Mouse (Mus musculus): Measurements from ENCODE around the gene Dbndd1. TPM values are rescaled to one million over a fixed set of nuclear protein-coding genes. Genes with fewer than 3 reads are reported as not detected.

The Dbndd1 gene
- not detected in 2 replicates for polyA plus RNA-seq (2012; ENCODE audit: low replicate concordance)

DNA sequence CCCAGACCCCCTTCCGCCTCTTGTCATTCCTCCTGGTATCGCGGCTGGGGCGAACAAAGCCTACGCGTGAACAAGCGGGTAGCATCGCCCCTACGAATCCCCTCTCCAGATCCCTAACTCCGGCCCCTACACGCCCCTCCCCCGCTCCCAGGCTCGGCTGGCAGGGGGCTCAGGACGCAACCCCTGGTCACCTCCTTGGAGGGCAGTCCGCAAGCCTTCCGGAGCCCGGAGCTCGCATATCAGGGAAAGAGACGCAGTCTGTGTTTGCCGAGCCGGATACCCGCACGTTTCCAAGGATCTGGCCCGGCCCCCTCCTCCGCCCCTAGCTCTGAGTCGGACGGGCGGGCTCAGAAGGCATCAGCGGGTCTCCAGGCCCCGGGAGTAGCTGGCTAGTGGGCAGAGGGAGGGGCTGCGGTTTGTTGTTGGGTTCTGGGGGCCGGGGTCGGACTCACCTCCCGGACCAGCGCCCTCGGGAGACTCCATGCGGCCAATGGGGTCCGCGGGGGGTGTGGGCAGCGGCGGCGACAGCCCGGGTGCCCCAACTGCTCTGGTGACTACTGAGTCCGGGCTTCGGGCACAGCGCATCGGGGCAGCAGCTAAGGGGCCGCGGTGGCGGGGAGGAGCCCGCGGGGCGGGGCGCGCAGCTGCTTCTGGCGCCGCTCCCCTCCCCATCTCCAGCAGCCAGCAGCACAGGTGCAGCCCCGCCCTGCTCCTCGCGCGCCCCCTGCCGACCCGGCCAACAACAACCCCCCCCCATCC is at the start of gene Dbndd1:
Gene Dbndd1, minus strand, starts transcription at position 683 of the 759 bp plus-strand sequence.

DNA sequence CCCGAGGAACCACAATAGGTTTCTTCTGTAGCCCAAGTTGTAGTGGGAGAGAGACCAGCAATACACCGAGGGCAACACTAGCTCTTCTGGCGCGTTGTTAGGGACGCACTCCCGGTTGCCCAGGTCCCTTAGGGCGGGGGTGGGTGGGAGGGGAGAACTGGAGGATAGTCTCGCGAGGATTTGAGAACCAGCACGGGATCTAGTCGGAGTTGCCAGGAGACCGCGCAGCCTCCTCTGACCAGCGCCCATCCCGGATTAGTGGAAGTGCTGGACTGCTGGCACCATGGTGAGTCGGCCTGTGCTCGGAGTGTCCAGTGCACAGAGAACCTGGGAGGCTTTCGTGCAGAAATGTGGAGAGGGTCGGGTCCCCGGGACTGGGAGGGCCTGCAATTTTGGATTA is 3.4 kb upstream of the Dbndd1 start, which contains the start of gene Gas8:
Gene Gas8, plus strand, starts transcription at position 168 of the 400 bp plus-strand sequence.

DNA sequence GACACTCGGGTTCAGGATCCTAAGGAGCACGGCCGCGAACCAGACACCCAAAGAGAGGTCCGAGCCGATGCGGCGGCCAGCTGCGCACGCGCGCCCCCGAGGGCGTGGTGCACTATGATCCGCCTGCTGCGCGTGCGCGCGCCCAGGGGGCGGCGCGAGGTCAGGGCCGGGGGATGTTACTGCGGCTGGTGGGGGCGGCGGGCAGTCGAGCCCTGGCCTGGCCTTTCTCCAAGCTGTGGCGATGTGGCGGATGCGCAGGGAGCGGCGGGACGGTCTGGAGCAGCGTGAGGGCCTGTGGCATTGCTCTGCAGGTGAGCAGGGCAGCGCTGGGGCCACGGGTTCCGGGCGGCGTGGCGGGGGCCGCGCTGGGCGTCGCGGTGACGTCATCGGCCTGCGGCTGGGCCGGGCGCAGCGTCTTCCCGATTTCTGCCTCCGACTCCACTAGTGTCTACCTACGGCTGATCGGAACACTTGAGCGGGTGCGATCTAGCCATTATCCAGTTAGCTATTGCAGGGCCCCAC is 37.5 kb downstream of the Dbndd1 start, which contains the start of gene Afg3l1:
Gene Afg3l1, plus strand, starts transcription at position 167 of the 522 bp plus-strand sequence.

Other genes starting within 250 kb of the Dbndd1 start
- 7.0 and 16.7 TPM in 2 replicates for gene Fanca, start 196.9 kb downstream of the Dbndd1 start, polyA plus RNA-seq (2012; ENCODE audit: low replicate concordance)
- 0.24 and 0.85 TPM in 2 replicates for gene Spire2, start 182.8 kb downstream of the Dbndd1 start, polyA plus RNA-seq (2012; ENCODE audit: low replicate concordance)
- gene Tcf25, start 141.7 kb downstream of the Dbndd1 start, polyA plus RNA-seq (2012; ENCODE audit: low replicate concordance): 117 and 146 TPM in 2 replicates
- gene Mc1r, start 108.4 kb downstream of the Dbndd1 start, polyA plus RNA-seq (2012; ENCODE audit: low replicate concordance): not detected in 2 replicates
- 0.62 TPM in 2 replicates for gene Tubb3, start 104.0 kb downstream of the Dbndd1 start, polyA plus RNA-seq (2012; ENCODE audit: low replicate concordance)
- 1.7 and 8.4 TPM in 2 replicates for gene Def8, start 91.9 kb downstream of the Dbndd1 start, polyA plus RNA-seq (2012; ENCODE audit: low replicate concordance)
- gene Afg3l1, start 37.6 kb downstream of the Dbndd1 start, polyA plus RNA-seq (2012; ENCODE audit: low replicate concordance): 11.7 and 12.1 TPM in 2 replicates
- gene Gas8, start 3.4 kb upstream of the Dbndd1 start, polyA plus RNA-seq (2012; ENCODE audit: low replicate concordance): 4.7 and 9.7 TPM in 2 replicates
- 0.29 and 1.1 TPM in 2 replicates for gene Rhou, start 138.5 kb upstream of the Dbndd1 start, polyA plus RNA-seq (2012; ENCODE audit: low replicate concordance)